Mouse (Mus musculus) lung, embryonic 14.5 days (tissue): Measurements from ENCODE around the gene Nnat. TPM values are rescaled to one million over a fixed set of nuclear protein-coding genes. Genes with fewer than 3 reads are reported as not detected.

ENCODE experiments used
- ATAC-seq: fragments of 200-750 bp; cut with Nextera tagmentation; 2 replicates; pipeline ENCODE4 v1.8.0; 2017; ENCODE audit warnings: mild to moderate bottlenecking, moderate TSS enrichment, moderate library complexity; ENCODE audit not compliant: insufficient read depth
- DNase-seq: peaks from one replicate; pipeline ENCODE4 v3.0.0-alpha.2; 2015
- H3K27ac ChIP-seq: fragments of 300-500 bp; sonication (generic); 2 replicates; pipeline ENCODE4 v1.5.1; 2014; ENCODE audit warnings: low read depth, mild to moderate bottlenecking, moderate library complexity
- H3K27me3 ChIP-seq: fragments of 300-500 bp; sonication (generic); 2 replicates; pipeline ENCODE4 v1.6.1; 2014; ENCODE audit warnings: low read length, control low read depth; ENCODE audit not compliant: insufficient read depth
- H3K36me3 ChIP-seq: fragments of 300-500 bp; sonication (generic); 2 replicates; pipeline ENCODE4 v1.6.1; 2014; ENCODE audit warnings: control low read depth; ENCODE audit not compliant: insufficient read depth
- H3K4me1 ChIP-seq: fragments of 300-500 bp; sonication (generic); 2 replicates; pipeline ENCODE4 v1.6.1; 2014; ENCODE audit warnings: antibody characterized with exemption, control low read depth; ENCODE audit not compliant: insufficient read depth
- H3K4me2 ChIP-seq: fragments of 300-500 bp; sonication (generic); 2 replicates; pipeline ENCODE4 v1.6.1; 2014; ENCODE audit warnings: mild to moderate bottlenecking
- H3K4me3 ChIP-seq: fragments of 300-500 bp; sonication (generic); 2 replicates; pipeline ENCODE4 v1.5.1; 2014; ENCODE audit warnings: low read depth, low read length
- H3K9ac ChIP-seq: fragments of 300-500 bp; sonication (generic); 2 replicates; pipeline ENCODE4 v1.6.1; 2014
- H3K9me3 ChIP-seq: fragments of 300-500 bp; sonication (generic); 2 replicates; pipeline ENCODE4 v1.6.1; 2016; ENCODE audit warnings: low read depth, low read length, control low read depth
- CTCF ChIP-seq: IDR thresholded peaks from 2 replicates; pipeline ENCODE4 v1.5.1; 2016; ENCODE audit warnings: antibody characterized with exemption, low read depth
- WGBS: fragments of 180-500 bp; shearing (Covaris S2); extraction: QIAGEN DNeasy Blood & Tissue Kit; methylation state at CpG from one replicate; pipeline ENCODE4 v1.1.7; 2014; 5-methylcytosine and 5-hydroxymethylcytosine counted together
- polyA plus RNA-seq: library from polyadenylated mRNA; unstranded; fragments of >200 nt; fragmentation: Nextera tagmentation; extraction: Ambion mirVana; gene quantifications from 2 replicates; pipeline ENCODE4 v1.2.1, GENCODE M21; 2014

The Nnat gene
- polyA plus RNA-seq, 1 experiment from 2014 or later: 435 TPM

DNA sequence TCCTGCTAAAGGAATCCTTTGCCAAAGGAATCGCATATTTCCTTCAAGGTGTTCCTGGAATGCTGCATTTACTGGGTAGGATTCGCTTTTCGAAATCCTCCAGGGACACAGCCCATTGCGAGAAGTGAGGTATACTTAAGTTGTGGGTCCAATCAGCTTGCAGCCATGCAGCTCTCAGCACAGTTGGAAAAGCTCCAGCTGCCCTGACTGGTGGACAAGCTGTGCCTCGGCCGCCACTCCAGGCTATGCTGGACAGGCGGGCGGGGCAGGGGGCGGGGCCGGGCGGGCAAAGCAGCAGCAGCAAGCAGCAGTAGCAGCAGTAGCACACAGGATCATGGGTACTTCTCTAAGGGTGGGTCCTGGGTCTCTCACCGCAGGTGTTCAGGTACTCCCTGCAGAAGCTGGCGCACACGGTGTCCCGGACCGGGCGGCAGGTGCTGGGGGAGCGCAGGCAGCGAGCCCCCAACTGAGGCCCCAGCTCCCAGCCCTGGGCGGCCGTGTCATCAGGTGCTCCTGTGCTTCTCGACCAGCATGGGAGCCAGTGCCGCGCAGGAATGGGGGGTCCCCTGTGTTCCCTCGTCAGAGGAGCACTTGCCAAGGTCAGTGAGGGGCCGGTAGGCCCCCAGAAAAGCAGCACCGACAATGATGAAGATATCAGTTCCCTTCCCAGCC lies 1.4 kb downstream of the Nnat start:
- DNase-seq (peak; percentile 97), ATAC-seq (peak; percentile 82)
- Histone ChIP-seq H3K27ac (peak overlapping the region; percentile 20; the same call in 1 of the 2 replicates), H3K27me3 (no peaks in the 10 kb centered on the region), H3K4me2 (peak overlapping the region; percentile 63), H3K9me3 (peaks cover 35% of the 10 kb centered on the region), H3K9ac (0 out of 2 replicates have a peak overlapping the region, but pooled peaks have one; percentile 24), H3K36me3 (peaks cover 37% of the 10 kb centered on the region), H3K4me1 (no peaks in the 10 kb centered on the region), H3K4me3 (peak overlapping the region; percentile 51)
- 49% methylated on average over 27 of the region's 27 CpGs for WGBS
- TF ChIP-seq CTCF: no peak

DNA sequence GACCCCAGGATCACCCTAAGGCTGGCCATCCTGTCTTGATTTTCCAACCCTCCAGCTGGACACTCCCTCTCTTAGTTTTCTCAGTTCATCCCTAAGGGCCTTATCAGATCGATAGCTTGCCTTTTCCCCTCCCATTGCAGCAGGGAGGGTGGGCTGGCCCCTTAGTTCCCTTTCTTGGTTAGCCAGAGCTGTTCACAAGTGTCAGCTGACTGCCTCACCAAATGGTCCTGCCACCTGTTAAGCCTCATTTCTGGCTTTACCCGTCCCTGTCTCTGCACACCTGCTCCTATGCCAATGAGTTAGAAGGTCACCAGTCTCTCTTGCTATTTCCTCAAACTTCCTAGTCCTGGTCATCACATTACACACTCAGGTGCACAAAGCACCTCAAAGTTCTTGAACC lies 3.2 kb downstream of the Nnat start:
- H3K4me3 ChIP-seq: no peak overlapping the region
- peaks cover 35% of the 10 kb centered on the region for H3K9me3 ChIP-seq
- no peak overlapping the region for H3K27ac ChIP-seq
- DNase-seq: no peak
- no peak overlapping the region for H3K4me2 ChIP-seq
- H3K9ac ChIP-seq: no peak overlapping the region
- no peak for ATAC-seq
- TF ChIP-seq CTCF: no peak
- 60% methylated on average over 2 of the region's 2 CpGs for whole genome bisulfite sequencing
- no peaks in the 10 kb centered on the region for H3K27me3 ChIP-seq
- H3K36me3 ChIP-seq: peaks cover 22% of the 10 kb centered on the region
- H3K4me1 ChIP-seq: no peaks in the 10 kb centered on the region

DNA sequence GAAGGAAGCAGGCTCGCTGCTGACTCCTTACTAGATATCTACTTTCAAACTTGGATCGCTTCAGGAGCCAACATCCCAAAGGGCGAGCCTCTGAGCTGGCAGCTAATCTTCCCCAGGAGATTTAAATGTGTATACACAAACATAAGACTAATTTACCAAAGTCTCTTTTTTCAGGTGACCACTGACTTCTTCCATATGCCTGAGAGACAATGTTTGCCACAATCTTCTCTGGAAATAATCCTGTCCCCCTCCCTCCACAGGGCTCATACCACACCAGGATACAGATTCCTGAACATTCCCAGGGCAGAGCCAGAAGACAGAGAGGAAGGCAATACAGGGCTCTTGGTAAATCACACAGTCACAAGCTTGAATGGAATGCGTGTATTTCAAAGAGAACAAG lies 4.8 kb downstream of the Nnat start:
- Histone ChIP-seq H3K4me1 (no peaks in the 10 kb centered on the region), H3K9ac (no peak overlapping the region), H3K36me3 (peaks cover 16% of the 10 kb centered on the region), H3K27ac (no peak overlapping the region), H3K4me2 (peak overlapping the region; percentile 75), H3K9me3 (peaks cover 21% of the 10 kb centered on the region), H3K27me3 (no peaks in the 10 kb centered on the region), H3K4me3 (peak overlapping the region; percentile 90)
- ATAC-seq: no peak
- 66% methylated on average over 4 of the region's 4 CpGs for WGBS
- DNase-seq: no peak
- TF ChIP-seq CTCF: no peak

DNA sequence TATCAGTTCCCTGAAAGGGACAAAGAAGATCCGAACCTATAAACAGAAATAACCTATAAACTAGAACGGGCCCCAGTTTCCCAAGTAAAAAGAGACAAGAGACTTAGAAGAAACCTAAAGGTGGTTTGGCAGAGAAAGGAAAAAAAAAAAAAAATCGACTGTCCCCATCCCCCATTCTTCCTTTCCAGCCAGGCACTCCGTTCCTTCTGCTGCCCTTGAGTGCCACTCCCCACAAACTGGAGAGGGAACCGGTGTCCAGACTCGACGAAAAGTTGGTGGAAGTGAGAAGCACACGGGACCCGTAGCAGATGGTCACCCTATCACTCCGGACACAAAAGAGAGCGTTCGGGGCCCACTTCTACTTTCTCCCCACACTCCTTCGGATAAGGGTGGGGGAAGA lies 5.6 kb downstream of the Nnat start:
- no peak for TF ChIP-seq CTCF
- peak overlapping the region; percentile 75 for H3K4me2 ChIP-seq
- H3K4me1 ChIP-seq: no peaks in the 10 kb centered on the region
- WGBS: 6% methylated on average over 13 of the region's 13 CpGs
- peaks cover 16% of the 10 kb centered on the region for H3K36me3 ChIP-seq
- peaks cover 14% of the 10 kb centered on the region for H3K9me3 ChIP-seq
- H3K27me3 ChIP-seq: no peaks in the 10 kb centered on the region
- peak overlapping the region; percentile 91; the same call in 1 of the 2 replicates for H3K27ac ChIP-seq
- peak overlapping the region; percentile 90 for H3K4me3 ChIP-seq
- peak overlapping the region; percentile 81 for H3K9ac ChIP-seq
- no peak for ATAC-seq
- DNase-seq: peak; percentile 40

DNA sequence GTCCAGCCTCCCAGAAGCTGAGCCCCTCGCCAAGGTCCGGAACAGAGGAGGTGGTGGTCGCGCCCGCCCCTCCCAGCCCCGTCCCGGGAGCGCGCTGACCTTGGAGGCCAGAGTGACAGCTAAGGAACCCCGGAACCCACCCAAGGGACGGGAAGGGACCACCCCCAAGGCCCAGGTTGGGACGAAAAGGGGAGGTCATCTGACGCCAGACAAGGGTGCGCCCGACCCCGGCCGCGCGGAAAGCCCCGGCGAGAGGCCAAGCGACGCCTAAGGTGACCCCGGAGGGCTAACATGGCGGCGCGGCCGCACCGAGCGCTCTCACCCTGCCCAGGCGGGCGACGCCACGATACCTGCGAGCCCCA lies 6.0 kb downstream of the Nnat start:
- peaks cover 12% of the 10 kb centered on the region for H3K9me3 ChIP-seq
- TF ChIP-seq CTCF: no peak
- H3K36me3 ChIP-seq: peaks cover 15% of the 10 kb centered on the region
- peak overlapping the region; percentile 75 for H3K4me2 ChIP-seq
- WGBS: 0% methylated on average over 35 of the region's 35 CpGs
- ATAC-seq (peak; percentile 21; the same call in 1 of the 2 replicates), DNase-seq (no peak)
- peak overlapping the region; percentile 91 for H3K27ac ChIP-seq
- peak overlapping the region; percentile 81 for H3K9ac ChIP-seq
- H3K27me3 ChIP-seq: no peaks in the 10 kb centered on the region
- no peaks in the 10 kb centered on the region for H3K4me1 ChIP-seq
- peak overlapping the region; percentile 90 for H3K4me3 ChIP-seq

DNA sequence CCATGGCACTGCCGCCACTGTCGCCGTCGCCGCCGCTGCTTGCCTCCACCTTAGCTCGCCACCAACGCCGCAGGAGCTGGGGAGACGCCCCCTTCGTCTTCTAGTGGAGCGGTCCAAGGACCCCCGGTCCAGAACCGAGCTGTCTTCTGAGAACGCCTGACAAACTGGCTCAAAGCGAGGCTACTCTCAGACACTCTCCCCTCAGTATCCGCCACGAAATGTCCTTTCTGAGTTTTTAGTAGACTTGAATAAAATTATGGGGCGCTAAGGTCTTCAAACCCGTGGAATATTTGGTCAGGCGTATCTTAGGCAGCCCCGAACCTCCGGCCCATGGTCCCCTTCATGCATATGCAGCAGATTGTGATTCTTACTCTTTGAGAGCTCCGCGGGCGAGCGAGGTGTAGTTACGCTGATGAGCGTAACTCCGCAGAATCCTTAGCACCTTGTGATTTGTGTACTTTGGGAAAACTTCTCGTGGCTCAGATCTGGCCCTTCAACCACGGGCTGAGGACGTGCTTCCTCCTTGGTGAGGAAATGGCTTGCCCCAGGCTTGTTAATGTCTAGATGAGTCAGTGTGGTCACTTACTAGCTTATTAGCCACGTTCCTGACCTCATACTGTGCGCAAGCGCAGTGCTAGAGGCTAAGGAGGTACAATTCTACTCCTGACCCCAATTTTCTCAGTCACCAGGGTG lies 6.5 kb downstream of the Nnat start:
- TF ChIP-seq CTCF: no peak
- peak overlapping the region; percentile 81 for H3K9ac ChIP-seq
- DNase-seq (peak; percentile 94), ATAC-seq (peak; percentile 82)
- peak overlapping the region; percentile 75 for H3K4me2 ChIP-seq
- H3K4me3 ChIP-seq: peak overlapping the region; percentile 90
- H3K27me3 ChIP-seq: no peaks in the 10 kb centered on the region
- H3K36me3 ChIP-seq: peaks cover 10% of the 10 kb centered on the region
- H3K9me3 ChIP-seq: peaks cover 7% of the 10 kb centered on the region
- under 1% methylated on average over 36 of the region's 36 CpGs for WGBS
- no peaks in the 10 kb centered on the region for H3K4me1 ChIP-seq
- peak overlapping the region; percentile 91 for H3K27ac ChIP-seq
